Mouse (Mus musculus) forebrain, embryonic 10.5 days (tissue): ENCODE data around the gene Sh3bgrl2. TPM values are rescaled to one million over a fixed set of nuclear protein-coding genes. Genes with fewer than 3 reads are reported as not detected.

Experiments
- DNase-seq: peaks from one replicate; pipeline ENCODE4 v3.0.0-alpha.2; 2017; ENCODE audit warnings: low spot score; ENCODE audit errors: extremely low spot score
- H3K27ac ChIP-seq: fragments of 300-500 bp; sonication (generic); 2 replicates; pipeline ENCODE4 v1.5.1; 2016; ENCODE audit warnings: mild to moderate bottlenecking
- H3K27me3 ChIP-seq: fragments of 300-500 bp; sonication (generic); 2 replicates; pipeline ENCODE4 v1.6.1; 2016; ENCODE audit warnings: mild to moderate bottlenecking; ENCODE audit not compliant: poor library complexity, severe bottlenecking
- H3K36me3 ChIP-seq: fragments of 300-500 bp; sonication (generic); replicated peaks from 2 replicates; pipeline ENCODE4 v1.6.1; 2016; ENCODE audit warnings: mild to moderate bottlenecking, moderate library complexity
- H3K4me1 ChIP-seq: fragments of 300-500 bp; sonication (generic); 2 replicates; pipeline ENCODE4 v1.6.1; 2016
- H3K4me3 ChIP-seq: fragments of 300-500 bp; sonication (generic); 2 replicates; pipeline ENCODE4 v1.5.1; 2016; ENCODE audit warnings: mild to moderate bottlenecking, moderate library complexity
- H3K9me3 ChIP-seq: fragments of 300-500 bp; sonication (generic); 2 replicates; pipeline ENCODE4 v1.6.1; 2016; ENCODE audit warnings: mild to moderate bottlenecking, moderate library complexity
- WGBS: fragments of 180-500 bp; shearing (Covaris S2); methylation state at CpG from one replicate; pipeline ENCODE4 v1.1.7; 2016; 5-methylcytosine and 5-hydroxymethylcytosine counted together
- polyA plus RNA-seq: library from polyadenylated mRNA; unstranded; fragments of >200 nt; fragmentation: Nextera tagmentation; extraction: Ambion mirVana; gene quantifications from 2 replicates; pipeline ENCODE4 v1.2.1, GENCODE M21; 2016

Sh3bgrl2 gene
- polyA plus RNA-seq, 1 experiment from 2014 or later = 12.1 TPM

DNA sequence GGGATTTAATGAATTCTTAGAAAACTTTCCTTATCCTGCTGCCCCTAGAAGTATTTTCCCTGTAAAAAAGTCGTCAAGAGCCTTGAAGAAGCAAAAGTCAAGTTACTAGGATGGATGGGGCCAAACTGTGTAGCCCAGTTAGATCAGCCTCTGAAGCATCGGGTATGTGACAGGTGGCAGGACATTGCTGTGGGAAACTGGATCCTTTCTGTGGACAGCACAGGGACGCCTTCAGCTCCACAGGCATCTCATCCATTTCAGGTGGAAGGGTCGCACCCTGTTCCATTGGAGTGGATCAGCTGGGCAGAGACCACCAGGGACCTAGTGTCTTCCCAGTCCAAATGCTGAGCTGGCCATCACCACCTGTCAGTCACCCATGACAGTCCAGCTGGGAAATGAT, 30.9 kb downstream of the Sh3bgrl2 start:
- Histone ChIP-seq H3K4me1 (peaks cover 21% of the 10 kb centered on the region), H3K9me3 (no peaks in the 10 kb centered on the region), H3K27me3 (no peaks in the 10 kb centered on the region), H3K27ac (no peak overlapping the region), H3K4me3 (no peak overlapping the region), H3K36me3 (no peaks in the 10 kb centered on the region)
- DNase-seq = no peak
- WGBS = 87% methylated on average over 4 of the region's 4 CpGs

DNA sequence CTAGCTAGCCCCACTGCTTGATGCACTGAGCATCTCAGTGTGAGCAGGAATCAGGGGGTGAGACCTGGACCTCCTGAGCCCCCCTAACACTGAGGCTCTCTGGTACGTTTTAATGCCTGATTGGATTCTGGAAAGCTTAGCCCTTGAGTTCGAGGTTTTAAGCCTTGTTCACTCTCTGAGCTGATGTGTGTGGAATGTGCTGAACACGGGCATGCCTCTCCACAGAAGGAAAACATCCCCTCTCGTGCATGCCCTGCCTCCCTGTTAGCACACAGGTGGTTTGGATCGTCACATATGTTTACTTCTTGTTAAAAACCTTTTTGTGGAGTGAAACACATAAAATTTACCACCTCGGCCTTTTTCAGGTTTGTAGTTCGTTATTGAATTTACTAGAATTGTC, 34.6 kb downstream of the Sh3bgrl2 start:
- H3K9me3 ChIP-seq = no peaks in the 10 kb centered on the region
- no peak overlapping the region for H3K27ac ChIP-seq
- DNase-seq = no peak
- WGBS = 72% methylated on average over 7 of the region's 7 CpGs
- H3K36me3 ChIP-seq = no peaks in the 10 kb centered on the region
- H3K27me3 ChIP-seq = no peaks in the 10 kb centered on the region
- 0 out of 2 replicates have a peak, but pooled peaks cover 5% of the 10 kb centered on the region for H3K4me1 ChIP-seq
- no peak overlapping the region for H3K4me3 ChIP-seq

DNA sequence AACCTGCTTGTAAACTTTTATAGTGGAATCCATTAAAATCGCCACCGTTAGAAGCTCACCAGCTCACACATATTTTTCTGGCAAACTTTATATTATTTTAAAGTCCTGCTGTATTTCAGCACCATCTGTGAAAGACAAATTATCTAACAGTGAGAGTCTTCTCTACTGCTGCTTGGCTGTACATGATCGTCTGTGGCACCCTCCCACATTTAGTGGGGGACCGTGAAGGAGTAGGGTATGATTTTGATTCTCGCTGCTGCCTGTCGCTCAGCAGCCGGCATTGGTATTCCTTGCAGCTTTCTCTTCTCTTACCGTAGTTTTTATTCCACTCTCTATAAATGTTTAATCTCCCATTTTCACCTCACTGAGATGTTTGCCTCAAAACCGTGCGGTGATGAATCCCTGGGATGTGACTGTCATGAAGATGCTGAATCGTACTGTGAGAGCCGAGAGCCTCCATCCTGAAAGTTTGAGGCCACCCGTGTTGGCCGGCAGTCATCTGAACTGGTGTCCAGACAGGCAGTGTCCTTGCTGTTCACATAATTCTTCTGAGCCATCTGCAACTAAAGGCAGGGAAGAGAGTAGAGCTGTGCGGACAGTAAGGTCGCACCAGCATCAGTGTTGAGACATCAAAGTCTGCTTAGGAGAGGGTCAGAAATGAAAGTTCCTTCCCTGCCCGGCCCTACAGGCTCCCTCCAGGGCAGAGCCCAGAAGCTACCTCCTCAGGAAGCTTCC, 38.4 kb downstream of the Sh3bgrl2 start:
- Histone ChIP-seq H3K4me1 (peaks cover 23% of the 10 kb centered on the region), H3K27me3 (no peaks in the 10 kb centered on the region), H3K9me3 (no peaks in the 10 kb centered on the region), H3K4me3 (no peak overlapping the region), H3K27ac (no peak overlapping the region), H3K36me3 (no peaks in the 10 kb centered on the region)
- 93% methylated on average over 17 of the region's 17 CpGs for WGBS
- DNase-seq = no peak

DNA sequence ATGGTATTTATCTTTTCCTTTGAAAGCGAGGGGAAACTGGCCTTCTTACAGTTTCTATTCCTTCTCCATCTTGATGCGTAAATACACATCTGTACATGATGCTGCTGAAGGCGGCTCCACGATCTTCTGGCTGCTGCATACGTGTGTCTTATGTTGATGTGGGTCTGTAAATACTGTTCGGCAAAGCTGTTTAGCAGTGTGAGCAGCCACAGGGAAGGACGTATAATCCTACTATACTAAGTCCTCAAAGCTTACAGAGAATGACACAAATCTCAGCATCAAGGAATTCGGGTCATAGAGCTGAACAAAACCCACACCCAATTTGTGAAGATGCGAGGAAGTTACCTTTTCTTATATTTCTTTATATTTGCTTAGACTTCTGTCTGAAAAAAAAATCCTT, 39.0 kb downstream of the Sh3bgrl2 start:
- Histone ChIP-seq H3K9me3 (no peaks in the 10 kb centered on the region), H3K27ac (no peak overlapping the region), H3K27me3 (no peaks in the 10 kb centered on the region), H3K36me3 (no peaks in the 10 kb centered on the region), H3K4me1 (peaks cover 23% of the 10 kb centered on the region), H3K4me3 (no peak overlapping the region)
- WGBS = 89% methylated on average over 9 of the region's 9 CpGs
- no peak for DNase-seq

DNA sequence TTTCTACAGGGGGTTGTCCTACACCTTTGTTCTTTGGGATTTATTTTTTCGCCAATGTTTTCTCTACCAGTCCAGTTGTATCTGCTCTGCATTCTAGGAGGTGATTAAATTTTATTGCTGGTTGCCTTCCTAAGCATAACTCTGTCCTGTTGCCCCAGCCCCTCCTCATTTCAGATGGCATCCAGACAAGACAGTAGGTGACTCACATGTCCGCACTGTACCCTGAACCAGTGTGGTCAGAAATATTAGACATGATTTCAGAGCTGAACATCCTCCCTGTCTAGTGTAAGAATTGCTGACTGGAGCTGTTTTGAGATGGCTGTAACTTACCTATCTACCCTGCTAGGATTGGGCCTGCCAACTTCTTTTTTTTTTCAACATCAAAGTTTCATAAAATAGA, 40.9 kb downstream of the Sh3bgrl2 start:
- WGBS = 90% methylated on average over 2 of the region's 2 CpGs
- Histone ChIP-seq H3K4me3 (no peak overlapping the region), H3K9me3 (no peaks in the 10 kb centered on the region), H3K36me3 (no peaks in the 10 kb centered on the region), H3K27ac (no peak overlapping the region), H3K4me1 (peaks cover 18% of the 10 kb centered on the region), H3K27me3 (no peaks in the 10 kb centered on the region)
- DNase-seq = no peak

DNA sequence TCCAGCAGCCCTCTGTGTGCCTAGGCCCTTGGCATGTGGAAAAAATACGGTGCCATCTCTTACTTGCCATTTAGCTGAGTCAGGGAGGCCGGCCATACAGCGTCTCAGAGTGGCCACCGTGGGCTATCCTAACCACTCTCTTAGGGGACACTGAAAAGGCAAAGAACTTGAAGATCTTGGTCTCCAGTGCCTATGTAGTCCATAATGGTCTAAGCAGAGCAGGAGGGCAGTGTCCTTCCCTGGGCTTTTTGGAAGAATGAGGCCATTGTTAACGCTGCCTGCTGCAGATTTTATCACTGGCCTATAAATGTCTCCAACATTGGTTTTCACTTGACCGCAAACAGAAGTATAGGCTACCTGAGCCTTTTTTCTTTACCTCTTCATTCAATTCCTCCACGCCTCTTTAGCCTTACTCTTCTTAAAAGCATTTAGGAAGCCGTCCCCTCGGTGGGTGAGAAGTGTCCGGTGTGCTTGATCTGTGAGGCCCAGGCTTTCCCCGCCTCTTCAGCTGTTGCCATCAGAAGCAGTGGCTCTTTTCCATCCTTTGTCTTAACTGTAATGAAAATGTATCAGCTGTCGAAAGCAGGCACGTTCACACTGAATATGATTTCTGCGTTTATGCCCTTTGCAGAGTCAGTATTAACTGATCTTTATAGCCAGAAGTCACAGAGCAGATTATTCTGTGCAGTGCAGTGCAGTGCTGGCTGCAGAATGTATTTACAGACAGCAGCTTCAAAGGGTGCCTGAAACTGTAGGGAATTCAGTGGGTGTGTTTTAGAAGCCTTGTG, 41.7 kb downstream of the Sh3bgrl2 start:
- Histone ChIP-seq H3K27ac (peak overlapping the region; percentile 44; the same call in 1 of the 2 replicates), H3K9me3 (no peaks in the 10 kb centered on the region), H3K36me3 (no peaks in the 10 kb centered on the region), H3K27me3 (no peaks in the 10 kb centered on the region), H3K4me3 (no peak overlapping the region), H3K4me1 (peaks cover 18% of the 10 kb centered on the region)
- WGBS = 72% methylated on average over 14 of the region's 14 CpGs
- no peak for DNase-seq

DNA sequence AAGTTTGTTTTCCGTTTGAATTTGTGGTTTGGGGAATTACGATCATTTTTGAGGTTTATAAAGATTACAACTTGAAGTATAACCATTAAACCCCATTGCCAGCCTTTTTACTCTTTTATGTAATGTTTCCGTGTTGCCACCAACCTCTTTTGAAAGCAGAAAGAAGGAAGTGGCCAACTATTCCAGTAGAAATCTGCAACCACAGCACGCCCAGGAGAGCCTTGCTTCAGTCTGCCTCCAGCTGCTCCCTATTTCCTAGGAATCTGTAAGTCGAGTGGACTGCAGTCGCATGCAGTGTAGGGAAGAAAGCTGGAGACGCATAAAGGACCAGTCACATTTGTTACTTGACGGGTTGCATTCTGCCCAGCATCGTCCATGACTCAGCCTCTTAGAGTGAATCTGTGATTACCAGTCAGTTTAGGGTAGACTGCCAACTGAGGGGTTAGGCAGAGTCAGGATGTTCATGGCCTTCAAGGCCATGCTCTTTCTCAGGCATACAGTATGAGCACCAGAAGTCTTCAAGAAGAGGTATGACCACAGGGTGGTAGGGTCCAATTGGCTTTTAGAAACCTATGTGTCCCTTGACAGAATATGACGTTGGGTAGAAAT, 43.8 kb downstream of the Sh3bgrl2 start:
- Histone ChIP-seq H3K27ac (no peak overlapping the region), H3K9me3 (no peaks in the 10 kb centered on the region), H3K4me3 (no peak overlapping the region), H3K4me1 (peaks cover 25% of the 10 kb centered on the region), H3K27me3 (no peaks in the 10 kb centered on the region), H3K36me3 (no peaks in the 10 kb centered on the region)
- WGBS = 91% methylated on average over 10 of the region's 10 CpGs
- DNase-seq = no peak

DNA sequence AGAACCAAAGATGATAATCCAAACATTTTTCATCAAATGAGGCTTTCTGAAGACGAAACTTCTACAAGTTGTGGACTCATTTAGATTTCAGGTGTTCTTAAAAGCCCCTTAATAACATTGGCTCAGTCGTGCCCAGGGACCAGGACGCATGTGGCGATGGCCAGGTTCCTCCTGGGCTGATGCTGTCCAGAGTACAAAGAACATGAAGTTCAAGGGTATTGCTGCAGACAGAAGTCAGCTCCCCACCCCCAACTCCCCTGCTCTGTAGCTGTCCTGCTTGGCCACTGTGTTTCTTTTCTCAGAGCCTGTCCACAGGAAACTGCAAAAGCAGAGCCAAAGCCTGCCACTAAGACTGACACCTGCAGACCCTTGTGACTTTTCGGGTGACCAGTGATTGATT, 45.7 kb downstream of the Sh3bgrl2 start:
- H3K4me3 ChIP-seq = no peak overlapping the region
- H3K9me3 ChIP-seq = no peaks in the 10 kb centered on the region
- no peak for DNase-seq
- no peaks in the 10 kb centered on the region for H3K36me3 ChIP-seq
- H3K27me3 ChIP-seq = no peaks in the 10 kb centered on the region
- 92% methylated on average over 5 of the region's 5 CpGs for WGBS
- H3K4me1 ChIP-seq = peaks cover 23% of the 10 kb centered on the region
- no peak overlapping the region for H3K27ac ChIP-seq

DNA sequence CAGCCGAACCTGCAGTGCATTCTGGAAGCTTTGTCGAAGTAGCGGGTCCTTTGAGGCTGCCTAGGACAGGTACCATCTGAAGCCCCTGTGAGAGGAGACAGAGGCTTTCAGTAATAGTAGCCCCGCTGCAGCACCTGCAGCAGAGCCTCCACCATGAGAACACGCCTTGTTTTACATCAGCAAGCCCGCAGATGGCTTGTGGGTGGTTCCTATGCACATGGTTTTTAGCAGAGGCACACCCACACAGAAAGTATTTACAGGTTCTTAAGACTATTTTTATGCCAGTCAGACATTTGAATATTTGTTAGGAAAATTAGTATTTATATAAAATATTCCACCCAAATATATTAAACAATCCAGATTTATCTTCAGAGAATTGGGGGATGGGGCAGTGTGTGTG, 48.0 kb downstream of the Sh3bgrl2 start:
- no peaks in the 10 kb centered on the region for H3K9me3 ChIP-seq
- WGBS = 86% methylated on average over 6 of the region's 6 CpGs

DNA sequence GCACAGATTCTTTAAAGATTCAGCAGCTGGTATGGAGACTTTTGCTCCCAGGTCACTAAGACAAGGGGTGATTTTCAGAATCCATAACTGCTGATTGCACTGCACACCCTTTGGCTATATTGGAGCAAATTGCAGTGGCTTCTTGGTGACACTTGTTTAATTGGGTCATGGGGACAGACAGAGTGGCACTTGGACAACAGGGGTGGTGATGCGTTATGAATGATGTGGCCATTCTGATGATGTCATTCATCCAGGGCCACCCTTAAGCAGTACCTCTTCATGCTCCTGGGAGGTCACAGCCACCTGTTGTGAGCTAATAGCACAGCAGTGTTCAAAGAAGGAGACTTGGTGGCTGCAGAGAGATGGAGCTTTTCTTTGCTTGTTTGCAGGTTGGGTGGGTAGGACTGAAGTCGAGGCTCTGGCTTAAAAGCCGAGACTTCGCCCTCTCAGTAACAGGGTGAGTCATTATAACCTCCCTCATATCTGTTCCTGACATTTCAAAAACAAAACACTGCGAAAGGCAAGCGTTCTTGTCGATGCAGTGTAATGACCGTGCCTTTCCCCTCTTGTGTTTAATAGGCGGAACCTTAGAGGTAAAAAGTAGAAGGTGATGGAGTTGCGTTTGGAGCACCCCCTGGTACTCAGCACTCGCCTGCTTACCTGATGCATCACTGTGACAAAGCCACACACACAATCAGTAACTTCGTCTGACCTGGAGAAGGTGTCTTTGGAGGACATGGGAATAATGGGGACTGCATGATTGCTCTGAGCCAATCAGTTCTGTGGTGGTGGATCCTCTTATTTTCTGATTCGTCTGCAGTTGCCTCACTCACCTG, 48.7 kb downstream of the Sh3bgrl2 start:
- Histone ChIP-seq H3K9me3 (no peaks in the 10 kb centered on the region), H3K27ac (no peak overlapping the region), H3K4me1 (peaks cover 26% of the 10 kb centered on the region), H3K36me3 (no peaks in the 10 kb centered on the region), H3K4me3 (no peak overlapping the region), H3K27me3 (no peaks in the 10 kb centered on the region)
- WGBS = 71% methylated on average over 13 of the region's 13 CpGs
- DNase-seq = no peak

More for the DNA sequence above, 48.0 kb downstream of the Sh3bgrl2 start:
- Histone ChIP-seq H3K36me3 (no peaks in the 10 kb centered on the region), H3K4me3 (no peak overlapping the region), H3K4me1 (peaks cover 24% of the 10 kb centered on the region), H3K27ac (no peak overlapping the region), H3K27me3 (no peaks in the 10 kb centered on the region)
- no peak for DNase-seq

DNA sequence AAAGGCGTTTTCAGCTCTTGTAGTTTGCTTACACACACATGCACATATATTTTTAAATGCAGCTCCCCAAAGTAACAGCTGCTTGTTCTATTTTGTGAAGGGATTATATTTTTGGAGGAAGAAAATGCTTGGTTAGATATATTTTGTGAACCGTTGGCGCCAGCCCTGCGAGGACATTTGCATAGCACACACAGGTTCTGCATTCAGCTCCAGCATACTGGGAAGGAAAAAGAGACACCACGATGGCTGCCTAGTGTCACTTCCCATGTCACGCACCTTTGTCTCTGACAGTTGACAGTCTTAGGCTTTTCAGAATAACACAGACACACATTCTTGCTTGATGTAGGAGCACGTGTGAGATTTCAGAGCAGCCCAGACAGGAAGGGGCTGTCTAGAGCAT, 49.9 kb downstream of the Sh3bgrl2 start:
- Histone ChIP-seq H3K9me3 (no peaks in the 10 kb centered on the region), H3K36me3 (no peaks in the 10 kb centered on the region), H3K4me3 (no peak overlapping the region), H3K27me3 (no peaks in the 10 kb centered on the region), H3K4me1 (peaks cover 35% of the 10 kb centered on the region), H3K27ac (no peak overlapping the region)
- DNase-seq = no peak
- 85% methylated on average over 7 of the region's 7 CpGs for WGBS

DNA sequence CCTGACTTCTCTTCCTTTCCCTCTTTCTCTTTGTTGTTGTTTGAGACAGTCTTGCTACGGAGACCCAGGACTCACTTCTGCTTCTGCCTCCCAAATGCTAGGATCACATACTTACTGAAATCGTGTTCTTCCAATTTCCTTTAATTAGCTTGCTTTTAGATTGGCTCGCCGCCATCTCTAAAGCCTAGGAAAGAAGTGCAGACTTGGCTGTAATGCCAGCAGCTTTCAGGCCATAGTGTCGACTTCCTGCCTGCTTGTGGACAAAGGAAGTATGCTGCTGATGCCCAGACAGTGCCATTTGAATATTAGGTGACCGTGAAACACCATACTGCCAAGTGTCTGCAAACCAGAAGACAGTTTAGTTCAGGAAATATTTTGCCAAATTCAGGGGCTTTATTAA, 51.4 kb downstream of the Sh3bgrl2 start:
- Histone ChIP-seq H3K4me1 (peaks cover 50% of the 10 kb centered on the region), H3K9me3 (no peaks in the 10 kb centered on the region), H3K36me3 (no peaks in the 10 kb centered on the region), H3K4me3 (no peak overlapping the region), H3K27ac (no peak overlapping the region), H3K27me3 (no peaks in the 10 kb centered on the region)
- no peak for DNase-seq
- 75% methylated on average over 6 of the region's 6 CpGs for WGBS
